Mouse (Mus musculus): ENCODE data around the gene Fndc3b. TPM values are rescaled to one million over a fixed set of nuclear protein-coding genes. Genes with fewer than 3 reads are reported as not detected.
A peak's percentile ranks its signal among the peaks of the same experiment; 100 is the strongest.

Fndc3b gene
- total RNA-seq, 2 experiments from 2014 or later, result 18.9 to 26.2 TPM

DNA sequence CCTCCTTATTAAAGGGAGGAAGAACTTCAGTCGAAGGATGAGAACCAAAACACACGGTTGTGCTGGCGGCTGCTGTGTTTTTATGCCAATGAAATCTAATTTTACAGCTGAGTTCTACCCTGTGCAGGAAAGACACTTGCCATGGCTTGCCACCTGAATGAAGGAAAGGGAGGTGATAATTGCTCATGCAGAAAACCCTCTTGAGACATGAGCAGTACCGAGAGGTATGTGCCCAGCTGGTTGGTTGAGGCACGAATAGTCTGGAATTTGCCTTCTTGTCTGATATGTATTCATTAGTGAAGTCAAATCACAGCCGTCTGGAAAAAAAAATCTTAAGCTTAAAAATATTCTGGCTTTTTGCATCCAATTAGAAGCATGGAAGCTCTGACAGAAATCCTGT, 59.4 kb downstream of the Fndc3b start:
- Histone ChIP-seq H3K27ac (no peak overlapping the region), H3K4me3 (no peak overlapping the region)
- DNase-seq (ENCODE audit: low spot score in 2 of 2), result no peak
- no peak for TF ChIP-seq CTCF (conservative IDR thresholded peaks at IDR 0.05)

GRCm38 (mm10) chr3:27650083-27650482, 61.0 kb downstream of the Fndc3b start:
- no peak overlapping the region for H3K27ac ChIP-seq
- TF ChIP-seq CTCF (conservative IDR thresholded peaks at IDR 0.05), result no peak
- DNase-seq (ENCODE audit: low spot score in 2 of 2), result no peak
- no peak overlapping the region for H3K4me3 ChIP-seq

GRCm38 (mm10) chr3:27649316-27649715, 61.8 kb downstream of the Fndc3b start:
- TF ChIP-seq CTCF (conservative IDR thresholded peaks at IDR 0.05), result no peak
- H3K4me3 ChIP-seq, result no peak overlapping the region
- DNase-seq (ENCODE audit: low spot score in 2 of 2), result no peak
- no peak overlapping the region for H3K27ac ChIP-seq

GRCm38 (mm10) chr3:27642381-27642780, 68.7 kb downstream of the Fndc3b start:
- no peak overlapping the region for H3K27ac ChIP-seq
- DNase-seq (ENCODE audit: low spot score in 2 of 2), result no peak

DNA sequence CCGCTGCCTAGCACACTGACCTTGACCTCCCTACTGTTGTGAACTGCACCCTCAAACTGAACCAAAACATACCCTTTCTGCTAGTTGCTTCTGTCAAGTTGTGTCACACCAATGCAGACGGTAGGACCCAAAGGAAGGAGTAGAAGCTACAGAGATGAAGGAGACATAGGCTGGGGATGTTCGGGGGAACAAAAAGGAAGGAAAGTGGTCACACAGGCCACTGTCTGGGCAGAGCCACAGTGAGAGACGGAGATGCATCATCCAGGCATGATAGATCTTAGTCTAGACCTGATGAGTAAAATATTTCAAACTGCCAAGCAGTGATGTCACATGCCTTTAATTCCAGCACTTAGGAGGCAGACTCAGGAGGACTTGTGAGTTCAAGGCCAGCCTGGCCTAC, 71.4 kb downstream of the Fndc3b start:
- Histone ChIP-seq H3K4me3 (no peak overlapping the region), H3K27ac (no peak overlapping the region)
- DNase-seq (ENCODE audit: low spot score in 2 of 2), result no peak
- TF ChIP-seq CTCF (conservative IDR thresholded peaks at IDR 0.05), result no peak

More at GRCm38 (mm10) chr3:27642381-27642780, 68.7 kb downstream of the Fndc3b start:
- H3K4me3 ChIP-seq, result no peak overlapping the region
- TF ChIP-seq CTCF (conservative IDR thresholded peaks at IDR 0.05), result no peak

GRCm38 (mm10) chr3:27637046-27637661, 74.0 kb downstream of the Fndc3b start:
- TF ChIP-seq CTCF (conservative IDR thresholded peaks at IDR 0.05), result no peak
- Histone ChIP-seq H3K27ac (no peak overlapping the region), H3K4me3 (no peak overlapping the region)
- DNase-seq (ENCODE audit: low spot score in 2 of 2), result no peak

DNA sequence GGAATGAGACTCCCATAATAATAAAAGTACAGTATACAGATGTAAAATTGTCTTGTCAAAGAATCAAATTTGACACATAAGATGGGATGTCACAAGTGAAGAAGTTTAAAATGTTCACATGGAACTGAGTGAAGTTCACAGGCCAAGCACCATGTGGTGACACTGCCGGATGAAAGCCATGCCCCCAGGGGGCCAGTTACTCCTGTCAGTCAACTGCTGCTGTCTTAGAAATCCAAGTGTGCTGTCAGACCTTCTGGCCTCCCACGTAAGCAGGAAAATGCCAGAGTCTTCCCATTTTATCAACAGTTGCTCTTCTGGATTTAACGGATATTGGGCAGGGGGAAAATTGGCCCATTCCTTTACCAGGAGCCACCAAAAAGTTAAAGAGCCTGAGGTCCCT, 75.3 kb downstream of the Fndc3b start:
- TF ChIP-seq CTCF (conservative IDR thresholded peaks at IDR 0.05), result no peak
- no peak overlapping the region for H3K4me3 ChIP-seq
- no peak for DNase-seq (ENCODE audit: low spot score in 2 of 2)
- no peak overlapping the region for H3K27ac ChIP-seq

GRCm38 (mm10) chr3:27632880-27633279, 78.2 kb downstream of the Fndc3b start:
- no peak for TF ChIP-seq CTCF (conservative IDR thresholded peaks at IDR 0.05)
- no peak for DNase-seq (ENCODE audit: low spot score in 2 of 2)
- no peak overlapping the region for H3K27ac ChIP-seq
- H3K4me3 ChIP-seq, result no peak overlapping the region

DNA sequence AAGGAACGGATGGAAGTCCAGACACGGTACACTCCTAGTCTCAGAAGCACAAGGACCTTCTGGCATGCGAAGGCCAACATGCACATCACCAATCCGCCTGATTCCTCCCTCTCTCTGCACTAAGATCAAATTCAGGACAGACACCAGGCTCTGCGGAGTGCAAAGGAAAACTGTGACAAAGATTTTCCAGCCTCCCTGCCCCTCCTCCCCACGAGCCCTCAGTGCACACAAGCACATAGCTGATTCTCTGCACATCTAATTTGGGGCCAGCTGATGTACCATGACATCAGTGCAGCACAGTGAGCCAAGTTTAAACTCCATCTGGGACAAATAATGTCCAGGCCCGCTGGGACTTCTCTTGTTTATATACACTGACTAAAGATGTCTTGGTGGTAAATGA, 80.0 kb downstream of the Fndc3b start:
- TF ChIP-seq CTCF (conservative IDR thresholded peaks at IDR 0.05), result no peak
- no peak overlapping the region for H3K4me3 ChIP-seq
- peak overlapping the region; percentile 18; the same call in 1 of the 2 replicates for H3K27ac ChIP-seq
- no peak for DNase-seq (ENCODE audit: low spot score in 2 of 2)

DNA sequence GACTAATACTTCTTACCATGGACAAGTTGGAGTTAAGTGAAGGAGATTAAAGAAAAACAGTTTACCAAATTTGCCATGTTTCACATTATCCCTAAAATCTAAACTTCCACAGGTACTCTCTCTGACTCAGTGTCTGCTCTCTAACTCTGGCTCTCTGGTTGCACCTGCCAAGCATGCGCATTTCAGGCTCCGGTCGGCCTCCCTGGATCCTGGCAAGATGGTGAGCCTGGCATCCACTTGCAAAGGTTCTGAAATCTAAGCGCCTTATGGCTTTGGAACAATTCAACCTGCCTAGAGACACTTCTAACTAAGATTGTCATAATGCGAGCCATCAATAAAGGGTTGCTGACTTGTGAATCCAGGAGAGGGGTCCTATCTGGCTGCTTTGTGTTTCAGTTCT, 81.4 kb downstream of the Fndc3b start:
- no peak for TF ChIP-seq CTCF (conservative IDR thresholded peaks at IDR 0.05)
- DNase-seq (ENCODE audit: low spot score in 2 of 2), result no peak
- no peak overlapping the region for H3K4me3 ChIP-seq
- no peak overlapping the region for H3K27ac ChIP-seq

DNA sequence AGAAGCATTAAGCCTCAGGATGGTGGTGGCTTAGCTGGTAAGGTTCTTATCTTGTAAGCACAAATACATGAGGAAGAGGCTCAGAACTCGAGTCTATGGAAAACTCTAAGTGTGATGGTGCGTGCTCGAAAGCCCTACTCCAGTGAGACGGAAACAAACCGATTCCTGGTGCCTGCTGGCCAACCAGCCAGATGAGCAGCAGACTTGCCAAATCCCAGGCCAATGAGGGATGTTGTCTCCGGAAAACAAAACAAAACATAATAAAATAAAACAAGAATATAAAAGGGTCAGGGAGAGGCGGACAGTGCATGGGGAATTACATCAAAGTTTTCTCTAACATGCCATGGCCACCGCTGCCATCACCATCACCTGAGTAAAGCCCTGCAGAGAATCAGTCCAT, 84.8 kb downstream of the Fndc3b start:
- Histone ChIP-seq H3K4me3 (no peak overlapping the region), H3K27ac (no peak overlapping the region)

GRCm38 (mm10) chr3:27625592-27625985, 85.5 kb downstream of the Fndc3b start:
- TF ChIP-seq CTCF (conservative IDR thresholded peaks at IDR 0.05), result no peak
- H3K27ac ChIP-seq, result peak overlapping the region; percentile 32; the same call in 1 of the 2 replicates
- H3K4me3 ChIP-seq, result no peak overlapping the region
- no peak for DNase-seq (ENCODE audit: low spot score in 2 of 2)

More for the DNA sequence above, 84.8 kb downstream of the Fndc3b start:
- no peak for TF ChIP-seq CTCF (conservative IDR thresholded peaks at IDR 0.05)
- DNase-seq (ENCODE audit: low spot score in 2 of 2), result no peak

- no peak for TF ChIP-seq CTCF (conservative IDR thresholded peaks at IDR 0.05)
- Histone ChIP-seq H3K4me3 (no peak overlapping the region), H3K27ac (peak overlapping the region; percentile 32; the same call in 1 of the 2 replicates)
- no peak for DNase-seq (ENCODE audit: low spot score in 2 of 2)
These were observed 86.0 kb downstream of the Fndc3b start for GRCm38 (mm10) chr3:27624974-27625591.

DNA sequence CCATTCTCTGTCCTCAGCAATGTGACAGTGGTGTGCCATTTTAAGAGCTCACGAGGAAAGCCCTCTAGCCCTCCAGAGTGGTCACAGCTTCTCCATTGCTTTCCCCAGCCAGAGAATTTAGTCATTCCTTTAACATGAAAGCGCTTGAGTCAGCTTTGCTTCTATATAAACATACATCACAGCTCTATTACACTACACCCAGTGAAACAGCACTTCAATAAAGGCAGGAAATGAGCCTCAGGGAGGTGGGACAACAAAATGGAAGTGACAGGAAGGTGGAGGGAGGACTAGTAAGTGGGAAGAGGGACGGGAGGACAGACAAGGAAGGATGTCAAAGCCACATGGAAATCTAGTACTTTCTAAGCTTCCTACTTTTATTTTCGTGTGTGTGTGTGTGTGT, 88.7 kb downstream of the Fndc3b start:
- DNase-seq (ENCODE audit: low spot score in 2 of 2), result no peak
- TF ChIP-seq CTCF (conservative IDR thresholded peaks at IDR 0.05), result no peak
- Histone ChIP-seq H3K4me3 (no peak overlapping the region), H3K27ac (no peak overlapping the region)
